Mouse (Mus musculus) liver, adult 2 months (tissue): Measurements from ENCODE around the gene Serinc2.

Experiments
- CTCF ChIP-seq: fragments of 200-500 bp; IDR thresholded peaks from 2 replicates; pipeline ENCODE4 v1.5.1; 2011; ENCODE audit warnings: low read depth, low read length, control low read depth
- POLR2A ChIP-seq: fragments of 200-500 bp; IDR thresholded peaks from 2 replicates; pipeline ENCODE4 v1.6.1; 2011; ENCODE audit warnings: low read length, control low read depth; ENCODE audit not compliant: insufficient read depth; ENCODE audit errors: extremely low read depth

DNA sequence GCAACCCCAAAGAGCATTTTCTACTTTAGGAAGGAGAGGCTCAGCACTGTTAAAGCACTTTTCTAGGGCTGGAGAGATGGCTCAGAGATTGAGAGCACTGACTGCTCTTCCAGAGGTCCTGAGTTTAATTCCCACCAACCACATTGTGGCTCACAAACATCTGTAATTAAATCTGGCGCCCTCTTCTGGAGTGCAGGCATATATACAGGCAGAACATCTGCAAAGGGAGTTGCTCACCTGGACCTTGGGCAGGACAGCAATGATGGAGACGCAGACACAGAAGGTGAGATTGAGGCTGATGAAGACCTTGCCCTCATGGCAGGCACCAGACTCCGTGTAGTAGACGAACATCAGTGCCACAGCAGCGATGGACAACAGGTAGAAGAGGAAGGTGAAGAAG, 18.6 kb downstream of the Serinc2 start:
- TF ChIP-seq CTCF (no peak), POLR2A (no peak)
